Mouse (Mus musculus) MEL (cell line): ENCODE measurements at regions not wholly inside any gene's neighbourhood (a gene's known extent, or its start where the extent isn't known, plus 50 kb on each side); places are given as distances from the start of the nearest gene placed in this dataset.

ENCODE experiments used
- CHD1 ChIP-seq: IDR thresholded peaks from 2 replicates; pipeline ENCODE4 v1.6.1; 2012; ENCODE audit warnings: low read depth, mild to moderate bottlenecking, inconsistent platforms, low read length, improper control_type of control experiment
- E2F4 ChIP-seq: IDR thresholded peaks from 2 replicates; pipeline ENCODE4 v1.6.1; 2011; ENCODE audit warnings: low read depth, low read length, improper control_type of control experiment, borderline replicate concordance
- ELF1 ChIP-seq: IDR thresholded peaks from 2 replicates; pipeline ENCODE4 v1.6.1; 2014; ENCODE audit warnings: low read depth, mild to moderate bottlenecking, inconsistent platforms, low read length, improper control_type of control experiment, moderate library complexity
- GABPA ChIP-seq: IDR thresholded peaks from 2 replicates; pipeline ENCODE4 v1.6.1; 2012; ENCODE audit warnings: low read depth, mild to moderate bottlenecking, inconsistent platforms, low read length, improper control_type of control experiment, moderate library complexity
- GATA1 ChIP-seq: IDR thresholded peaks from 2 replicates; pipeline ENCODE4 v1.6.1; 2011; ENCODE audit warnings: low read depth, low read length, improper control_type of control experiment
- HCFC1 ChIP-seq: IDR thresholded peaks from 2 replicates; pipeline ENCODE4 v1.6.1; 2012; ENCODE audit warnings: low read depth, mild to moderate bottlenecking, inconsistent platforms, low read length, improper control_type of control experiment, moderate library complexity
- MAX ChIP-seq: IDR thresholded peaks from 2 replicates; pipeline ENCODE4 v1.6.1; 2011; ENCODE audit warnings: low read length, improper control_type of control experiment
- POLR2A ChIP-seq, 2 experiments: IDR thresholded peaks; 2 replicates each; pipeline ENCODE4 v1.6.1; 2011 to 2012; ENCODE audit warnings: low read length in 2 of 2, mild to moderate bottlenecking in 2 of 2, control low read depth in 1 of 2, improper control_type of control experiment in 1 of 2, low read depth in 1 of 2, moderate library complexity in 1 of 2; ENCODE audit not compliant: control insufficient read depth in 1 of 2, insufficient read depth in 1 of 2, poor library complexity in 1 of 2
- SIN3A ChIP-seq: IDR thresholded peaks from 2 replicates; pipeline ENCODE4 v1.6.1; 2012; ENCODE audit warnings: low read length, improper control_type of control experiment, inconsistent platforms
- TBP ChIP-seq: IDR thresholded peaks from 2 replicates; pipeline ENCODE4 v1.8.0; 2011; ENCODE audit warnings: low read depth, low read length, improper control_type of control experiment
- TCF12 ChIP-seq: IDR thresholded peaks from 2 replicates; pipeline ENCODE4 v1.6.1; 2014; ENCODE audit warnings: low read depth, mild to moderate bottlenecking, inconsistent platforms, low read length, improper control_type of control experiment, moderate library complexity
- ZNF384 ChIP-seq: IDR thresholded peaks from 2 replicates; pipeline ENCODE4 v1.6.1; 2012; ENCODE audit warnings: low read depth, mild to moderate bottlenecking, inconsistent platforms, low read length, improper control_type of control experiment

DNA sequence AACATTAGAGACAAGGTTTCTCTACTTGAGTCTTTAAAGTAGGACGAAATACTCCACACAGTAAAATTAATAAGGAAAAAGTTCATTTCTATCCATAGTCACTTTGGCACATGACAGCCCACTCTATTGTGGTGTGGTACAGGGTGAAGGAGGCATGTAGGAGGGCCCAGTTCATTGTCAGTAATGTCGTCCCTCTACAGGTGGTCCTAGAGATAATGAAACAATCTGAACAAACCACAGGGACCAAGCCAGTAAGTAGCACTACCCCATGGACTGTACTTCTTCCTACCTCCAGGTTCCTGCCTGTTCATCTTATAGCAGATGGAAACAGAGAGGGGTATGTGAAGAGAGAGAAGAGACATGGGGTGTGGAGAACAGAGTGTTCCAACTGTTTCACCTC is 102.1 kb upstream of the Mtap start:
- no peak for TF ChIP-seq E2F4
- no peak for TF ChIP-seq TCF12
- no peak for TF ChIP-seq MAX
- no peak for TF ChIP-seq HCFC1
- TF ChIP-seq SIN3A: no peak
- no peak for TF ChIP-seq GABPA
- TF ChIP-seq TBP: no peak
- no peak for TF ChIP-seq POLR2A (IDR thresholded peaks at IDR 0.05; ENCODE audit: control insufficient read depth in 1 of 2, insufficient read depth in 1 of 2, low read depth in 1 of 2, low read length in 2 of 2, poor library complexity in 1 of 2)
- TF ChIP-seq ZNF384: no peak
- no peak for TF ChIP-seq CHD1
- no peak for TF ChIP-seq GATA1
- no peak for TF ChIP-seq ELF1
